Mouse (Mus musculus): Measurements from ENCODE around the gene Itprid1.

- TF ChIP-seq CTCF (IDR thresholded peaks at IDR 0.05; ENCODE audit: low read depth): no peak
- TF ChIP-seq EP300 (IDR thresholded peaks at IDR 0.05; ENCODE audit: low read depth): no peak
Measured at GRCm38 (mm10) chr6:55804681-55805000, 32.1 kb upstream of the Itprid1 start.
